Mouse (Mus musculus) C2C12 (cell line): ENCODE results near the gene Mrps10.

ENCODE experiments used
- CEBPB ChIP-seq: IDR thresholded peaks from one replicate; pipeline ENCODE4 v1.6.1; 2011; ENCODE audit warnings: low read depth, mild to moderate bottlenecking, control low read depth, moderate library complexity
- CTCF ChIP-seq: IDR thresholded peaks from one replicate; pipeline ENCODE4 v1.5.1; 2011; ENCODE audit not compliant: control insufficient read depth, insufficient read depth, insufficient read length
- FOSL1 ChIP-seq: IDR thresholded peaks from one replicate; pipeline ENCODE4 v1.8.0; 2011; ENCODE audit warnings: mild to moderate bottlenecking, low read length; ENCODE audit not compliant: poor library complexity, insufficient read depth, severe bottlenecking
- MAX ChIP-seq: IDR thresholded peaks from one replicate; pipeline ENCODE4 v1.6.1; 2011; ENCODE audit warnings: mild to moderate bottlenecking, control low read depth

- TF ChIP-seq CTCF (no peak), MAX (no peak), FOSL1 (no peak), CEBPB (no peak)
Measured at GRCm38 (mm10) chr17:47327969-47328368, 40.7 kb upstream of the Mrps10 start.
